Mouse (Mus musculus) ES-Bruce4 (cell line): Measurements from ENCODE around the gene Dlx6. TPM values are rescaled to one million over a fixed set of nuclear protein-coding genes. Genes with fewer than 3 reads are reported as not detected.

Experiments
- H3K27ac ChIP-seq: 2 replicates; pipeline ENCODE4 v1.5.1; 2012; ENCODE audit warnings: low read length, inconsistent platforms; ENCODE audit not compliant: insufficient read depth
- H3K27me3 ChIP-seq: 2 replicates; pipeline ENCODE4 v1.6.1; 2012; ENCODE audit warnings: mild to moderate bottlenecking, low read length, inconsistent platforms; ENCODE audit not compliant: control insufficient read depth, poor library complexity, insufficient read depth, severe bottlenecking
- H3K36me3 ChIP-seq: 2 replicates; pipeline ENCODE4 v1.6.1; 2012; ENCODE audit warnings: inconsistent platforms, mild to moderate bottlenecking, low read length, moderate library complexity; ENCODE audit not compliant: control insufficient read depth, poor library complexity, insufficient read depth, severe bottlenecking
- H3K4me1 ChIP-seq: one replicate; pipeline ENCODE4 v1.8.1; 2011; ENCODE audit warnings: low read length; ENCODE audit not compliant: control insufficient read depth, insufficient read depth
- H3K4me3 ChIP-seq: 2 replicates; pipeline ENCODE4 v1.5.1; 2011; ENCODE audit warnings: low read depth, mild to moderate bottlenecking, low read length
- H3K9ac ChIP-seq: 2 replicates; pipeline ENCODE4 v1.6.1; 2012; ENCODE audit warnings: low read depth, mild to moderate bottlenecking, inconsistent platforms; ENCODE audit not compliant: poor library complexity, severe bottlenecking
- H3K9me3 ChIP-seq: replicated peaks from 2 replicates; pipeline ENCODE4 v1.6.1; 2012; ENCODE audit warnings: mild to moderate bottlenecking, low read length, inconsistent platforms; ENCODE audit not compliant: control insufficient read depth, poor library complexity, insufficient read depth, severe bottlenecking
- CTCF ChIP-seq: IDR thresholded peaks from one replicate; pipeline ENCODE4 v1.8.1; 2011; ENCODE audit warnings: low read depth, low read length
- EP300 ChIP-seq: IDR thresholded peaks from 2 replicates; pipeline ENCODE4 v1.6.1; 2011; ENCODE audit warnings: low read depth, low read length; ENCODE audit not compliant: insufficient read depth
- POLR2A ChIP-seq: IDR thresholded peaks from one replicate; pipeline ENCODE4 v1.8.1; 2011; ENCODE audit warnings: low read length; ENCODE audit not compliant: insufficient read depth
- polyA plus RNA-seq: library from polyadenylated mRNA; stranded (reverse); fragments of >200 nt; gene quantifications from 2 replicates; pipeline ENCODE4 v1.2.4, GENCODE M21; 2011; ENCODE audit warnings: low read depth; ENCODE audit not compliant: missing spikeins, insufficient read depth, insufficient read length

The Dlx6 gene
- polyA plus RNA-seq, 1 experiment: not detected

DNA sequence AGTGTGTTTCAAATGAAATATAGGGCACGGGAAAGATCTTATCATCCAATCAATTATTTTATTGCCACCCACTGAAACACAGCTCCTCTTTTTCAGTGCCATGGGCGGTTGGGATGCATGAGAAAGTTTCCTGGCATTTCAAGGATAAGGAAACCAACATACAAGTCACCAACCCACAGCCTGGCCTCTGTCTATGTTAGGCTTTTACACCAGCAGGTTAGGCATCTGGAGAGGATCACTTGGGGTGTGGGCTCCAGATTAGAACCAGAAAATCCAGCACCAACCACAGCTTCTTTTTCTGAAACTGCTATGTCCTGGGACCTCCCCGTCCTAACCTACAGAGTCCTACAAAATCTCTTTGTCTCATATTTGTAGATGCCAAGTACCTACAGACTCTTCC is 10.2 kb upstream of the Dlx6 start:
- no peaks in the 10 kb centered on the region for H3K4me1 ChIP-seq
- TF ChIP-seq CTCF: no peak
- TF ChIP-seq POLR2A: no peak
- TF ChIP-seq EP300: no peak
- H3K27me3 ChIP-seq: peaks cover 21% of the 10 kb centered on the region
- no peak overlapping the region for H3K4me3 ChIP-seq
- H3K9ac ChIP-seq: no peak overlapping the region
- H3K27ac ChIP-seq: no peak overlapping the region
- H3K36me3 ChIP-seq: no peaks in the 10 kb centered on the region
- no peaks in the 10 kb centered on the region for H3K9me3 ChIP-seq

DNA sequence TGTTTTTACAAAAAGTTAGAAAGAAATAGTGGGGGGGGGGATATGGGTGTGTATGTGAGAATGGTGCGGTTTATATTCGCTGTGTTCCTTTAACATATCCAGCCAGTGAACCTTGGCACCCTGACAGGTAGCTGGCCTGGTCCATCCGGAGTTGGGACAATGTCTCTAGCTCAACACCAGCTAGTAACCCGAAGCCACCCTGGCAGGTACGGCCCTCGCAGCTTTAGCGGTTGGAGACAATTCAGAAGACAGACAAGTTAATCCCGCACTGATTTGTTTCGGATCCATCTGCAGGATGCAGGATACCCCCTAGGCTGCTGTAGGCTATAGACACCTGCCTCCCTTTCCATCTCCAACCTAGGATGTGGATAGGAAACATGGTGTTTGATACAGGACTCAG is 9.0 kb upstream of the Dlx6 start:
- H3K27ac ChIP-seq: no peak overlapping the region
- H3K4me1 ChIP-seq: no peaks in the 10 kb centered on the region
- no peak overlapping the region for H3K9ac ChIP-seq
- no peak for TF ChIP-seq CTCF
- no peak for TF ChIP-seq POLR2A
- no peak for TF ChIP-seq EP300
- no peaks in the 10 kb centered on the region for H3K9me3 ChIP-seq
- peaks cover 27% of the 10 kb centered on the region for H3K27me3 ChIP-seq
- no peak overlapping the region for H3K4me3 ChIP-seq
- no peaks in the 10 kb centered on the region for H3K36me3 ChIP-seq

DNA sequence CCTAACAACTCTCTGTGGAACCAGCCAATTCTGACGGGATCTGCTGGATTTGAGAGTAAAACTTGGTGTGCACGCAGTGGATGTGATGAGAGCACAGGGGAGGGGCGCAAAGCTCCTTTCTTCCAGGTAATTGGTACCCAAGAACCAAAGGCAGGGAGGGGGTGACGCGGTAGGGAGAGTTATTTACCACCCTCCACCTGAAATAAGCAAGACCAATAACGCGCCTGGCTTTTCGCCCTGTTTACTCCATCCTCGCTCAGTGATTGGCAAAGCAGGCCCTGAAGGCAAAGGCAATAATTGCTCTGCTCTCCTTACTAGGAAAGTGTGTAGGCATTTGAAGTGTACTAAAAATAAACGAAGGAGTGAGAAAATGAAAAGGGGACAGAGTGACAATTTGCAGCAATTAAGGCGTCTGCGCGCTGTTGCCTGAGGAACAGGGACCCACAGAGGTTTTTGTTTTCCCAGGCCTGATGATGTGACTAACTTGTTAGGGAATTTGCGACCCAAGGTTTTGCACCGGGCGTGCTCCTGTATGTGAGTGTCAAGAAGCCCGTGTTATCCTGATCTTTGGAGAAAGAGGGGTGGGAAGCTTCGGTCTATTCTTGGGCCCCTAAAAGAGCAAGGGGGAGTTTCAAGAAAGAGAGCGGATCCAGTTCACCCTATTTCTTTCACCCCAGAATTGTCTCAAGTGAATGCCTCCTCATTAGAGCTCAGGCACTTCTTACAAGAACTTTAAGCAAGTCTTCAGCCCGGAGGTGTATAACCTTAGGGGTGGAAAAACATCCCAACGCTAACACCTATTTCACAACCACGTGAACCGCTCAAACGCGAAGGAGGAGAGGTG is 8.0 kb upstream of the Dlx6 start:
- Histone ChIP-seq H3K4me3 (no peak overlapping the region), H3K36me3 (no peaks in the 10 kb centered on the region), H3K9me3 (no peaks in the 10 kb centered on the region), H3K4me1 (peaks cover 1% of the 10 kb centered on the region), H3K9ac (no peak overlapping the region), H3K27me3 (peaks cover 33% of the 10 kb centered on the region), H3K27ac (no peak overlapping the region)
- no peak for TF ChIP-seq CTCF
- no peak for TF ChIP-seq EP300
- TF ChIP-seq POLR2A: no peak

DNA sequence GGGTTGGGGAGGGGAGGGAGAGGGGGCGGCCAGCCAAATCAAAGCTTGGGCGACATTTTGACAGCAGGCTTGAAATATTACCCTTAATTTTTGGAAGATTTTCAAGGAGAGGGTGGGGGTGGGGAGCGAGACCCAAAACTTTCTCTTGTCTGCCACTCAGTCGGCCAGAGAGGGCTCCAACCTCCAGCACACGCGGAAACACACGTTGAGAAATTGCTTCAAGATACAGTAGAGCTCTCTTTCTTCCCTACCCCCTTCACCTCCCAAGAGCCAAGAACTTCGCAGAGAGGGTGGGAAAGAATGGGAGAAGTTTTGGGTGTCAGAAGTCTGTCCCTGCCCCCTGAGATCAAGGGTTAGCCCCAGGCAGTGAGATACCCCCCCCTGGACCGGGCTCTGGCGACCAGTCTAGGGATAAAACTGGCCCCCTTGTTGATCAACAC is 7.4 kb upstream of the Dlx6 start:
- H3K4me3 ChIP-seq: no peak overlapping the region
- H3K4me1 ChIP-seq: peaks cover 3% of the 10 kb centered on the region
- TF ChIP-seq EP300 (no peak), POLR2A (no peak), CTCF (no peak)
- no peaks in the 10 kb centered on the region for H3K9me3 ChIP-seq
- H3K27me3 ChIP-seq: peaks cover 39% of the 10 kb centered on the region
- no peak overlapping the region for H3K27ac ChIP-seq
- H3K9ac ChIP-seq: no peak overlapping the region
- H3K36me3 ChIP-seq: no peaks in the 10 kb centered on the region

DNA sequence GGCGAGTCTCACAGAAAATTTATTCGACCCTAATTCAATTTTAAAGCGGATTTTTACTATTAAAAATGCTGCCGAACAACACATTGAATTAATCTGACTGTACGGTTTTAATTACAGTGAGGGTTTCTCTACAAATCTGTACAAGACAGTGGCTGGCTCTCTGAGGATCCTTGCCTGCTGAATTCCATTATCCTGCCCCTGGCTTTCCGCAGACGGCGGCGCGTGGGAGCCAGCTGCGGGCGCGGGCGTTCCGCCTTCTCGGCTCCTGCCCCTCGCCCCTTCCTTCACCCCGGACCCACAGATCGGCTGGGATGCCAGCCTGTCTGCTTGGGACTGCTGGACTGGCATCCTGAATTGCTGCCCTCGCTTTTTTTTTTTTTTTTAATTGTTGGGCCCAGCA is 6.8 kb upstream of the Dlx6 start:
- Histone ChIP-seq H3K4me3 (no peak overlapping the region), H3K36me3 (no peaks in the 10 kb centered on the region), H3K27ac (no peak overlapping the region), H3K9me3 (no peaks in the 10 kb centered on the region), H3K9ac (no peak overlapping the region), H3K27me3 (peaks cover 42% of the 10 kb centered on the region), H3K4me1 (peaks cover 3% of the 10 kb centered on the region)
- TF ChIP-seq POLR2A: no peak
- no peak for TF ChIP-seq EP300
- TF ChIP-seq CTCF: no peak

DNA sequence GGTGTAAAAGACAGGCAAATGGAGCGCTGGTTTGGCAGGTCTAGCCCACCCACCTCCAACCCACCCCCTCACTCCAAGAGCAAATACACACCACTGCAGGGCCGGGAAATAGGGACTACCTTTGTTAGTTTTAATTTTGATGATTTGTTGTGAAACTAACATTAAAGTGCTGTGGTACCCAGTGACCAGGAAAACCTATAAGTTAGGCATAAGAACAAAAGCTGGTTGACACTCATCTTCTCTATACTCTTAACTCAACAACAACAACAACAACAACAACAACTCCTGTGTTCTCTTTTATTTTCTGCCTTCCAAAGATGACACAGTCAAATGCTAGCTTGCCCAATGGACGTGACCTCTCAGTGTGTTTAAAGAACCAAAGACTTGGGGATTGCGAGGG is 6.3 kb upstream of the Dlx6 start:
- Histone ChIP-seq H3K9ac (no peak overlapping the region), H3K9me3 (no peaks in the 10 kb centered on the region), H3K4me3 (no peak overlapping the region), H3K27ac (no peak overlapping the region), H3K4me1 (peaks cover 3% of the 10 kb centered on the region), H3K36me3 (no peaks in the 10 kb centered on the region), H3K27me3 (peaks cover 42% of the 10 kb centered on the region)
- TF ChIP-seq CTCF: no peak
- no peak for TF ChIP-seq EP300
- no peak for TF ChIP-seq POLR2A
